Mouse (Mus musculus) liver, embryonic 14.5 days (tissue): ENCODE measurements at regions not wholly inside any gene's neighbourhood (a gene's known extent, or its start where the extent isn't known, plus 50 kb on each side); places are given as distances from the start of the nearest gene placed in this dataset.

Experiments used
- CTCF ChIP-seq: IDR thresholded peaks from 2 replicates; pipeline ENCODE4 v1.5.1; 2016; ENCODE audit warnings: antibody characterized with exemption, low read depth, control low read depth
- EP300 ChIP-seq: IDR thresholded peaks from 2 replicates; pipeline ENCODE4 v1.6.1; 2016; ENCODE audit warnings: antibody characterized with exemption, low read depth

DNA sequence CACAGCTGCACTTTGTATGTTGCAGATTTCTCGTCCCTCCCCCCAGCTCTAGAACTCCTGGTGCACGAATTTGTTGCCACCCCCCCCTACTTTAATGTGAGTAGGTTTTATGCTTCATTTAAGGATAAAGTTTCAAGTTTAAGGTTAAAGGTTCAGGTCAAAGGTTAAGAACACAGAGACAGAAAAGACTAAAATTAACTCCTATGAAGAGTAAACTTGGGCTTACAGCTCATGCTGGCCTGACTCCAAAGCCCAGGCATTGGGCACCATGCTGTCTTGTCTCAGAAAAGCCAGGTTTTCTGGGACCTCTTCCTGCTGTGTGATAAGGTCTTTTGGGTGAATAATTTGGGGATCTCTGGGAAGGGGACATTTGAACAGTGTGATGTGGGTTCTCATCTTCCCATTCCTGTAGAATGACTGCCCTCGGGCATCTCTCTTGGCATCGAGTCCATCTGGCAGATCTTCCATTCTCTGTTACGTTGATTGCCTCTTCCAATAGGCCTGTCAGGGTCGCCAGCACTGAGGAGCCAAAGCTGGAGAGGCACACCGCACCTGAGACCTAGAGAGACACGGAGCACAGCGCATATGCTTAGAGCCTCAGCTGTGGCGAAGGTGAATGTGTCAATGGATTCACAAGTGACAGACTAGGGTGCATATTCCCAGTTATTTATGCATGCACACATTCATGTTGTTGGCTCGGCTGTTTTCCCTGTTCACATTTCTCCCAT, 466.1 kb downstream of the Cd83 start:
- no peak for TF ChIP-seq CTCF
- TF ChIP-seq EP300 = no peak
